Mouse (Mus musculus) thymus, postnatal 36 days (tissue): Measurements from ENCODE around the gene Espn.

Experiments used
- DNase-seq, 2 experiments: peaks; one replicate each; pipeline ENCODE4 v3.0.0; 2022; ENCODE audit warnings: mixed read lengths in 2 of 2

Espn gene

GRCm38 (mm10) chr4:152146033-152146827, 5.9 kb downstream of the Espn start:
- no peak for DNase-seq

GRCm38 (mm10) chr4:152145473-152145872, 6.7 kb downstream of the Espn start:
- no peak for DNase-seq

- no peak for DNase-seq
Observed at GRCm38 (mm10) chr4:152143632-152144031, 8.5 kb downstream of the Espn start.

- no peak for DNase-seq
Observed at GRCm38 (mm10) chr4:152141521-152142135, 10.5 kb downstream of the Espn start.

- DNase-seq, result peak in 1 of 2 experiments; percentile 40
Observed at GRCm38 (mm10) chr4:152140441-152140840, 11.7 kb downstream of the Espn start.

GRCm38 (mm10) chr4:152138497-152139260, 13.5 kb downstream of the Espn start:
- peak; percentile 78 to 79 for DNase-seq

- DNase-seq, result no peak
Observed at GRCm38 (mm10) chr4:152136876-152137250, 15.3 kb downstream of the Espn start.

- no peak for DNase-seq
Observed at GRCm38 (mm10) chr4:152136112-152136875, 15.9 kb downstream of the Espn start.

- DNase-seq, result no peak
Observed at GRCm38 (mm10) chr4:152135363-152135762, 16.8 kb downstream of the Espn start.

- peak; percentile 69 to 72 for DNase-seq
Observed at GRCm38 (mm10) chr4:152134507-152134906, 17.7 kb downstream of the Espn start.

- no peak for DNase-seq
Observed at GRCm38 (mm10) chr4:152133213-152133612, 19.0 kb downstream of the Espn start.

GRCm38 (mm10) chr4:152132772-152133169, 19.4 kb downstream of the Espn start:
- DNase-seq, result no peak

- DNase-seq, result no peak
Observed at GRCm38 (mm10) chr4:152131809-152132771, 20.1 kb downstream of the Espn start.

GRCm38 (mm10) chr4:152130771-152131653, 21.2 kb downstream of the Espn start:
- DNase-seq, result peak; percentile 50 to 54

GRCm38 (mm10) chr4:152129395-152129930, 22.7 kb downstream of the Espn start:
- no peak for DNase-seq

GRCm38 (mm10) chr4:152128784-152129183, 23.4 kb downstream of the Espn start:
- DNase-seq, result no peak

GRCm38 (mm10) chr4:152127884-152128283, 24.3 kb downstream of the Espn start:
- no peak for DNase-seq

GRCm38 (mm10) chr4:152126026-152126920, 25.9 kb downstream of the Espn start:
- DNase-seq, result no peak
